Mouse (Mus musculus): ENCODE results near the gene Taar9. TPM values are rescaled to one million over a fixed set of nuclear protein-coding genes. Genes with fewer than 3 reads are reported as not detected.
A peak's percentile ranks its signal among the peaks of the same experiment; 100 is the strongest.
"Not testable (repeated sequence)": the region's sequence is repeated elsewhere in the genome, so short reads cannot be mapped to it uniquely, and the experiment has no call there.

Gene Taar9
- polyA plus RNA-seq, 1 experiment from 2014 or later, result not detected

DNA sequence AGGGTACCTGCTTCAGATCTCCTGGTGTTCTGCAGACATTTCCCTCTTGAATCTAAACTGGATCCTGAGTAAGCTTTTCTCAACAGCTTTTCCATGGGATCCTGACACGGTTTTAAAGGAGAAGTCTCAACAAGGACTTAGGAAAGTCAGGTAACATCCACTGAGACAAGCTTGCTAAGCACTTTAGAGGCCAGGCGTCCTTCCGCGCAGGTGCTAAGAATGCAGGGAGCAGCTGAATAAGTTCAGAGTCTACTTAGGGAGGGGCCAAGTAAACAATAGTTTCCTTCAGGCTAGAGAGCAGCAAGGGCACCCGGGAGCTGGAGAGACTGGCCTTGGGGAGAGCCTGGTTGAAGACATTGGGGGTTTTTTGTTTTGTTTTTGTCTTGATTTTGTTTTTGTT, 22.9 kb upstream of the Taar9 start:
- no peak for DNase-seq
- no peak for ATAC-seq (ENCODE audit: low FRiP score, low TSS enrichment)
- H3K27me3 ChIP-seq (ENCODE audit: control insufficient read depth, insufficient read depth, low read length), result no peaks in the 10 kb centered on the region
- no peak overlapping the region for H3K4me3 ChIP-seq (replicated peaks; ENCODE audit: low read depth, low read length)
- H3K27ac ChIP-seq (replicated peaks; ENCODE audit: low read depth, low read length), result no peak overlapping the region
- 9% methylated on average over 5 of the region's 5 CpGs for WGBS
- no peaks in the 10 kb centered on the region for H3K4me1 ChIP-seq (ENCODE audit: control insufficient read depth, insufficient read depth, low read length)
- H3K9me3 ChIP-seq (ENCODE audit: control insufficient read depth, low read length), result no peaks in the 10 kb centered on the region
- H3K4me2 ChIP-seq (ENCODE audit: low read length), result no peak overlapping the region
- H3K36me3 ChIP-seq (ENCODE audit: control insufficient read depth, insufficient read depth, low read length), result no peaks in the 10 kb centered on the region
- no peak overlapping the region for H3K9ac ChIP-seq (replicated peaks; ENCODE audit: low read length)

DNA sequence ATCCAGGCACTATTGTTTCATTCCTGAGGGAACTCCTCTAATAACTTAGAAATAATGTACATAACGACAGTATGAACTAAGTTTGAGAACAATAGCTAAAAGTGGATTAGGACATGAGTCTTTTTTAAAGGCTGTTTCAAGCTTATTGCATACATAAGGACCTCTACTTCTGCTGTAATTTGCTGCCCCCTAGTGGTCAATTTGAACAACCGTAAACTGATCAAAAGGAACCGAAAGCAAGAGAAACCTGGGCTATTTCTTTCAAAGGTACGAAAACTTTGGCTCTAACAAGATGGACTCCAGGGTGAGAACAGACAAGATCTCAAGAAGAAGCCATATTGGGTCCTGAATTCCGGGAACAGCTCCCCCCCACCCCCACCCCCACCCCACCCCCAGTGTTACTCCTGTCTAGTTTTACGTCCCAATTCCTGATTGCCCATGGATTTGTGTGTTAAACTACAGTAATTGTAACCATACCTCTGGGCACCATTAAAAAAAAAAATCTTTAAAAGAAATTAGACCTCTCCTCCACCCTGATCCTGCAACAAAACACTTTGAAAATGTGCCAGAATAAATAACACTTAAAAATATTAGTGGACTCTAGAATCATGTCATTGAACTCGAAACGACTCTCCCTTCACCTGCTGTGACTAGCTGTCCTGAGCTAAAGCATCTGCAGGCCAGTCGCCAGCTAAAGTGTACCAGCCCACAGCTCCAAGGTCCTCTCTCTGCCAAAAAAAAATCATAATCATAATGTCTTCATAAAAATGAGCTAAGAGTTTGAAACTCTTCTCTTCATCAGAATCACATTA, 22.3 kb upstream of the Taar9 start:
- DNase-seq (peak; percentile 94), ATAC-seq (ENCODE audit: low FRiP score, low TSS enrichment) (peak; percentile 80; the same call in 1 of the 2 replicates)
- H3K4me3 ChIP-seq (replicated peaks; ENCODE audit: low read depth, low read length), result no peak overlapping the region
- WGBS, result 27% methylated on average over 9 of the region's 9 CpGs
- no peaks in the 10 kb centered on the region for H3K27me3 ChIP-seq (ENCODE audit: control insufficient read depth, insufficient read depth, low read length)
- no peak overlapping the region for H3K9ac ChIP-seq (replicated peaks; ENCODE audit: low read length)
- no peaks in the 10 kb centered on the region for H3K36me3 ChIP-seq (ENCODE audit: control insufficient read depth, insufficient read depth, low read length)
- H3K27ac ChIP-seq (replicated peaks; ENCODE audit: low read depth, low read length), result no peak overlapping the region
- H3K9me3 ChIP-seq (ENCODE audit: control insufficient read depth, low read length), result no peaks in the 10 kb centered on the region
- H3K4me2 ChIP-seq (ENCODE audit: low read length), result no peak overlapping the region
- no peaks in the 10 kb centered on the region for H3K4me1 ChIP-seq (ENCODE audit: control insufficient read depth, insufficient read depth, low read length)

DNA sequence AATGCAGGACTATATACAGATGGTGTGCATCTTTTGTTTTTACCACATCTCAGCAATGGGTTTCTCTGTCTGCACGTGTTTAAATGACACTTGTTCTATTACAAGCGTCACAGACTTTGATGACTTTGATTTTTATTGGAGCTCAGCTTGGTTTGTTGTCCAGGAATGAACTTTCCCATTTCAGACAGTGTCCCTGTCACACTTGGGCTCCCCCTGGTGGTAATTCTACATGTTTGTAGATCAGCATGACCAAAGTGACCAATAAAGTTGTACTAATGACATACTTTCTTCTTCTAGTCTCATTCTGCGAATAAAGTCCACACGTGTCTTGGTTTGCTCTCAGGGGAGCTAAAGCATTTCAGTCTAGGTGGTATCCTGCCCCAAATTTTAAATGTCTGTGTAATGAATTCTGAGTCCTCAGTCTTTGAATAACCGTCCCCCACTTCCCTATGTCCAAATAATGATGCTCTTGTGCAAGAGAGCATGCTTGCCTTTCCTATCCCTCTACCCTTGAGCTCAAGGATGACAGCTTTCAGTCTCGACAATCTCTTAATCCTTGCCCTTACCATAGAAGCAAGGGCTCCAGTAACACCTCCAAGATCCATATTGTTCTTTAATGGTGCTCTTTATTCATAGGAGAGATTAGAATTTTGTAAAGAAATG, 1.9 kb upstream of the Taar9 start:
- no peaks in the 10 kb centered on the region for H3K4me1 ChIP-seq (ENCODE audit: control insufficient read depth, insufficient read depth, low read length)
- DNase-seq (peak; percentile 87), ATAC-seq (ENCODE audit: low FRiP score, low TSS enrichment) (no peak)
- H3K36me3 ChIP-seq (ENCODE audit: control insufficient read depth, insufficient read depth, low read length), result no peaks in the 10 kb centered on the region
- no peaks in the 10 kb centered on the region for H3K9me3 ChIP-seq (ENCODE audit: control insufficient read depth, low read length)
- H3K27ac ChIP-seq (replicated peaks; ENCODE audit: low read depth, low read length), result no peak overlapping the region
- no peaks in the 10 kb centered on the region for H3K27me3 ChIP-seq (ENCODE audit: control insufficient read depth, insufficient read depth, low read length)
- no peak overlapping the region for H3K4me2 ChIP-seq (ENCODE audit: low read length)
- 49% methylated on average over 6 of the region's 6 CpGs for WGBS
- no peak overlapping the region for H3K9ac ChIP-seq (replicated peaks; ENCODE audit: low read length)
- no peak overlapping the region for H3K4me3 ChIP-seq (replicated peaks; ENCODE audit: low read depth, low read length)

- WGBS, result 49% methylated on average over 3 of the region's 3 CpGs
- no peak for ATAC-seq (ENCODE audit: low FRiP score, low TSS enrichment)
- DNase-seq, result no peak
- H3K27me3 ChIP-seq (ENCODE audit: control insufficient read depth, insufficient read depth, low read length), result no peaks in the 10 kb centered on the region
- no peak overlapping the region for H3K9ac ChIP-seq (replicated peaks; ENCODE audit: low read length)
- H3K4me2 ChIP-seq (ENCODE audit: low read length), result no peak overlapping the region
- no peaks in the 10 kb centered on the region for H3K9me3 ChIP-seq (ENCODE audit: control insufficient read depth, low read length)
- H3K4me1 ChIP-seq (ENCODE audit: control insufficient read depth, insufficient read depth, low read length), result no peaks in the 10 kb centered on the region
- no peak overlapping the region for H3K4me3 ChIP-seq (replicated peaks; ENCODE audit: low read depth, low read length)
- no peaks in the 10 kb centered on the region for H3K36me3 ChIP-seq (ENCODE audit: control insufficient read depth, insufficient read depth, low read length)
- H3K27ac ChIP-seq (replicated peaks; ENCODE audit: low read depth, low read length), result no peak overlapping the region
Measured at GRCm38 (mm10) chr10:24108236-24108635, 1.1 kb downstream of the Taar9 start.

DNA sequence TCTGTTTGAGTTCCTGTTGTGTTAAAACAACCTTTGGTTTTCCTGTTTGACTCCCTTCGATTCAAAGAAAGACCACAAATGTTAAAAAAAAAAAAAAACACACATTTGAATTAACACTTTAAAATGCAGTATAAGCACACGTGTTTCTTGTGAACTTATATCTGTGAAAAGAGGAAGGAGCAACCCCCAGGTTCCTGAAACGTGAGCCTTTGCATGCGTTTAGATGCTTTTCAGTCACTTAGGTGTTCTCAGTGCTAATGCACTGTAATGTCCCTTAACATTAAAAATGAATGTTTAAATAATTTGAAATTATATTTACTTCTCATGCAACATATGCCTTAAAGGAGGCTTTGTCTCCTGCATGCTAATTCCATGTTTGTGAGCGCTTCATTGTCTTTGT, 1.6 kb downstream of the Taar9 start:
- 66% methylated on average over 5 of the region's 5 CpGs for WGBS
- Histone ChIP-seq H3K4me2 (ENCODE audit: low read length) (no peak overlapping the region), H3K27me3 (ENCODE audit: control insufficient read depth, insufficient read depth, low read length) (no peaks in the 10 kb centered on the region), H3K36me3 (ENCODE audit: control insufficient read depth, insufficient read depth, low read length) (no peaks in the 10 kb centered on the region), H3K27ac (replicated peaks; ENCODE audit: low read depth, low read length) (no peak overlapping the region), H3K9me3 (ENCODE audit: control insufficient read depth, low read length) (no peaks in the 10 kb centered on the region), H3K4me3 (replicated peaks; ENCODE audit: low read depth, low read length) (no peak overlapping the region), H3K4me1 (ENCODE audit: control insufficient read depth, insufficient read depth, low read length) (no peaks in the 10 kb centered on the region), H3K9ac (replicated peaks; ENCODE audit: low read length) (no peak overlapping the region)
- ATAC-seq (ENCODE audit: low FRiP score, low TSS enrichment), result no peak
- no peak for DNase-seq

DNA sequence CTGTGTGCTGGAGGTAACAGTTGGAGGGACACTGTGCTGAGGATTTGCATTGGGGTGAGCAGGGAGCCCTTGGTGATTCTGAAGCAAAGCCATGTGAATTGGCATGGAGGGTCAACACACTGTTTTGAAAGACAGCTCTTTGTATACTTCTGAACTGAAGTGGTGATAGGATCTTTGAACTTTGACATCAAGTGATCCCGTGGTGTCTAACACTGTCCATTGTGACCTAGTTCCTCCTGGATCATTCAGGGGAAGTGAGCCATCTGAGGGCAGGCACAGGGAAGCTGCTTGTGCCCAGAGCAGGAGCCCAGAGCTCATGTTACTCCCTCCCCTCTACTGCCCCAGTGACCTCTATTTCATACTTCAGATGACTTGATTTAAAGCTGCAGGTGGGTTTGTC, 6.0 kb downstream of the Taar9 start:
- not testable (repeated sequence) for H3K9ac ChIP-seq (replicated peaks; ENCODE audit: low read length); H3K27me3 ChIP-seq (ENCODE audit: control insufficient read depth, insufficient read depth, low read length); ATAC-seq (ENCODE audit: low FRiP score, low TSS enrichment); H3K27ac ChIP-seq (replicated peaks; ENCODE audit: low read depth, low read length); DNase-seq; H3K4me3 ChIP-seq (replicated peaks; ENCODE audit: low read depth, low read length); H3K4me1 ChIP-seq (ENCODE audit: control insufficient read depth, insufficient read depth, low read length); H3K9me3 ChIP-seq (ENCODE audit: control insufficient read depth, low read length); H3K36me3 ChIP-seq (ENCODE audit: control insufficient read depth, insufficient read depth, low read length); H3K4me2 ChIP-seq (ENCODE audit: low read length)
- WGBS, result 16% methylated on average over 1 of the region's 1 CpGs

DNA sequence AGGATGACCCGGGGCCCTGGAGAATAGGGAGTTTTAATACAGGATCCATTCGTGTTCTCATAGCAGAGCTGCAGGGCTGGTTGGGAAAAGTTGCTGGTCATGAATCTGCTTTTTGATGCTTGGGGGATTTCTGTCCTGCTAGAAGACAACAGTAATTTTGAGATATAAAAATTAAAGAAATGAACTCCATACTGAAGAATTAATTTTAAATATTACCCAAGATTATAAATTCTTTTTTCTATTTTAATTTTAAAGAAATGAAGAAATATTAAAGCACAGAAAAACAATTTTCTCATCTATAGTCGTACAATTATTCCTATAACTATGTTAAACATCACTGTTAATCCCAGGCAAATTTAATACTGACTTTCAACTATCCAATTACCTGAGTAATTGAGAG, 7.5 kb downstream of the Taar9 start, which contains the start of gene Taar8c:
Gene Taar8c (minus strand): TSS at position 101 of the 400 bp plus-strand sequence.
- not testable (repeated sequence) for H3K27ac ChIP-seq (replicated peaks; ENCODE audit: low read depth, low read length); H3K4me3 ChIP-seq (replicated peaks; ENCODE audit: low read depth, low read length); H3K9me3 ChIP-seq (ENCODE audit: control insufficient read depth, low read length); H3K27me3 ChIP-seq (ENCODE audit: control insufficient read depth, insufficient read depth, low read length); H3K9ac ChIP-seq (replicated peaks; ENCODE audit: low read length); H3K4me1 ChIP-seq (ENCODE audit: control insufficient read depth, insufficient read depth, low read length); H3K4me2 ChIP-seq (ENCODE audit: low read length); H3K36me3 ChIP-seq (ENCODE audit: control insufficient read depth, insufficient read depth, low read length); DNase-seq; ATAC-seq (ENCODE audit: low FRiP score, low TSS enrichment)
- WGBS, result 96% methylated on average over 1 of the region's 3 CpGs

DNA sequence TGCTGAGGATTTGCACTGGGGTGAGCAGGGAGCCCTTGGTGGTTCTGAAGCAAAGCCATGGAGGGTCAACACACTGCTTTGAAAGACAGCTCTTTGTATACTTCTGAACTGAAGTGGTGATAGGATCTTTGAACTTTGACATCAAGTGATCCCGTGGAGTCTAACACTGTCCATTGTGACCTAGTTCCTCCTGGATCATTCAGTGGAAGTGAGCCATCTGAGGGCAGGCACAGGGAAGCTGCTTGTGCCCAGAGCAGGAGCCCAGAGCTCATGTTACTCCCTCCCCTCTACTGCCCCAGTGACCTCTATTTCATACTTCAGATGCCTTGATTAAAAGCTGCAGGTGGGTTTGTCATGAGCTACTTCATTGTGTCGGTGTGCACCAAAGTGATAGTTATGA, 12.3 kb downstream of the Taar9 start:
- H3K4me3 ChIP-seq (replicated peaks; ENCODE audit: low read depth, low read length); H3K27ac ChIP-seq (replicated peaks; ENCODE audit: low read depth, low read length); H3K4me2 ChIP-seq (ENCODE audit: low read length); H3K9ac ChIP-seq (replicated peaks; ENCODE audit: low read length); DNase-seq; H3K4me1 ChIP-seq (ENCODE audit: control insufficient read depth, insufficient read depth, low read length); H3K27me3 ChIP-seq (ENCODE audit: control insufficient read depth, insufficient read depth, low read length); H3K9me3 ChIP-seq (ENCODE audit: control insufficient read depth, low read length); ATAC-seq (ENCODE audit: low FRiP score, low TSS enrichment); H3K36me3 ChIP-seq (ENCODE audit: control insufficient read depth, insufficient read depth, low read length): not testable (repeated sequence)
- WGBS, result 72% methylated on average over 2 of the region's 2 CpGs

GRCm38 (mm10) chr10:24092194-24092593, 17.1 kb downstream of the Taar9 start, which contains the start of gene Taar8b:
Gene Taar8b, minus strand, starts transcription at chr10:24092294.
- H3K4me2 ChIP-seq (ENCODE audit: low read length), result no peak within 1 kb of the TSS
- H3K27ac ChIP-seq (replicated peaks; ENCODE audit: low read depth, low read length), result no peak within 1 kb of the TSS
- no peaks in the 10 kb centered on the region for H3K36me3 ChIP-seq (ENCODE audit: control insufficient read depth, insufficient read depth, low read length)
- no peak within 1 kb of the TSS for H3K4me3 ChIP-seq (replicated peaks; ENCODE audit: low read depth, low read length)
- H3K4me1 ChIP-seq (ENCODE audit: control insufficient read depth, insufficient read depth, low read length), result no peaks in the 10 kb centered on the region
- H3K9me3 ChIP-seq (ENCODE audit: control insufficient read depth, low read length), result no peaks in the 10 kb centered on the region
- DNase-seq (no peak), ATAC-seq (ENCODE audit: low FRiP score, low TSS enrichment) (no peak)
- no peak within 1 kb of the TSS for H3K9ac ChIP-seq (replicated peaks; ENCODE audit: low read length)
- no peaks in the 10 kb centered on the region for H3K27me3 ChIP-seq (ENCODE audit: control insufficient read depth, insufficient read depth, low read length)
- 90% methylated on average over 2 of the region's 2 CpGs for WGBS
